Mouse (Mus musculus): Measurements from ENCODE around the gene A930017K11Rik. TPM values are rescaled to one million over a fixed set of nuclear protein-coding genes. Genes with fewer than 3 reads are reported as not detected.
A peak's percentile ranks its signal among the peaks of the same experiment; 100 is the strongest.

A930017K11Rik gene
- polyA plus RNA-seq, 1 experiment from 2014 or later, result 0.36 TPM

GRCm38 (mm10) chr17:25979829-25980738 lies 27.7 kb upstream of the A930017K11Rik start:
- Histone ChIP-seq H3K4me3 (no peak overlapping the region), H3K9me3 (replicated peaks) (no peaks in the 10 kb centered on the region), H3K9ac (0 out of 2 replicates have a peak overlapping the region, but pooled peaks have one; percentile 8), H3K4me2 (no peak overlapping the region), H3K4me1 (peaks cover 78% of the 10 kb centered on the region), H3K27me3 (replicated peaks) (no peaks in the 10 kb centered on the region), H3K27ac (peak overlapping the region; percentile 51), H3K36me3 (peaks cover 16% of the 10 kb centered on the region)
- WGBS (ENCODE audit: insufficient replicate concordance), result 79% methylated on average over 5 of the region's 5 CpGs
- no peak for ATAC-seq

GRCm38 (mm10) chr17:25970954-25971707 lies 18.8 kb upstream of the A930017K11Rik start:
- peaks cover 55% of the 10 kb centered on the region for H3K4me1 ChIP-seq
- peak overlapping the region; percentile 66 for H3K27ac ChIP-seq
- WGBS (ENCODE audit: insufficient replicate concordance), result 75% methylated on average over 4 of the region's 4 CpGs
- no peak overlapping the region for H3K4me3 ChIP-seq
- H3K27me3 ChIP-seq (replicated peaks), result no peaks in the 10 kb centered on the region
- ATAC-seq, result no peak
- no peak overlapping the region for H3K4me2 ChIP-seq
- H3K36me3 ChIP-seq, result peaks cover 25% of the 10 kb centered on the region
- H3K9ac ChIP-seq, result 0 out of 2 replicates have a peak overlapping the region, but pooled peaks have one; percentile 3
- no peaks in the 10 kb centered on the region for H3K9me3 ChIP-seq (replicated peaks)

GRCm38 (mm10) chr17:25970448-25970847 lies 18.1 kb upstream of the A930017K11Rik start:
- 88% methylated on average over 9 of the region's 9 CpGs for WGBS (ENCODE audit: insufficient replicate concordance)
- no peak overlapping the region for H3K4me3 ChIP-seq
- H3K4me2 ChIP-seq, result no peak overlapping the region
- H3K4me1 ChIP-seq, result peaks cover 54% of the 10 kb centered on the region
- H3K36me3 ChIP-seq, result peaks cover 27% of the 10 kb centered on the region
- ATAC-seq, result no peak
- H3K9ac ChIP-seq, result 0 out of 2 replicates have a peak overlapping the region, but pooled peaks have one; percentile 3
- no peaks in the 10 kb centered on the region for H3K9me3 ChIP-seq (replicated peaks)
- peak overlapping the region; percentile 1; the same call in 1 of the 2 replicates for H3K27ac ChIP-seq
- H3K27me3 ChIP-seq (replicated peaks), result no peaks in the 10 kb centered on the region

- 41% methylated on average over 1 of the region's 1 CpGs for WGBS (ENCODE audit: insufficient replicate concordance)
- ATAC-seq, result peak; percentile 76
- H3K4me2 ChIP-seq, result peak overlapping the region; percentile 8; the same call in 1 of the 2 replicates
Observed at GRCm38 (mm10) chr17:25968176-25968575, 15.8 kb upstream of the A930017K11Rik start.

GRCm38 (mm10) chr17:25967652-25968051 lies 15.3 kb upstream of the A930017K11Rik start:
- H3K4me3 ChIP-seq, result no peak overlapping the region
- H3K9me3 ChIP-seq (replicated peaks), result no peaks in the 10 kb centered on the region
- no peak overlapping the region; the same call in 1 of the 2 replicates for H3K4me2 ChIP-seq
- H3K4me1 ChIP-seq, result peaks cover 68% of the 10 kb centered on the region
- H3K9ac ChIP-seq, result no peak overlapping the region
- ATAC-seq, result no peak
- H3K27ac ChIP-seq, result peak overlapping the region; percentile 5
- H3K27me3 ChIP-seq (replicated peaks), result no peaks in the 10 kb centered on the region
- H3K36me3 ChIP-seq, result peaks cover 40% of the 10 kb centered on the region
- WGBS (ENCODE audit: insufficient replicate concordance), result 60% methylated on average over 3 of the region's 3 CpGs

More at GRCm38 (mm10) chr17:25968176-25968575, 15.8 kb upstream of the A930017K11Rik start:
- Histone ChIP-seq H3K4me1 (peaks cover 68% of the 10 kb centered on the region), H3K27ac (peak overlapping the region; percentile 5), H3K9me3 (replicated peaks) (no peaks in the 10 kb centered on the region), H3K9ac (no peak overlapping the region), H3K4me3 (no peak overlapping the region), H3K36me3 (peaks cover 40% of the 10 kb centered on the region), H3K27me3 (replicated peaks) (no peaks in the 10 kb centered on the region)

GRCm38 (mm10) chr17:25964271-25964670 lies 11.9 kb upstream of the A930017K11Rik start:
- Histone ChIP-seq H3K27me3 (replicated peaks) (no peaks in the 10 kb centered on the region), H3K36me3 (peaks cover 58% of the 10 kb centered on the region), H3K4me2 (peak overlapping the region; percentile 66; the same call in 1 of the 2 replicates), H3K4me3 (no peak overlapping the region), H3K9ac (peak overlapping the region; percentile 65; the same call in 1 of the 2 replicates), H3K4me1 (peaks cover 82% of the 10 kb centered on the region), H3K9me3 (replicated peaks) (no peaks in the 10 kb centered on the region), H3K27ac (peak overlapping the region; percentile 94)
- no peak for ATAC-seq
- WGBS (ENCODE audit: insufficient replicate concordance), result 82% methylated on average over 7 of the region's 7 CpGs

GRCm38 (mm10) chr17:25962413-25962905 lies 10.1 kb upstream of the A930017K11Rik start:
- H3K36me3 ChIP-seq, result peaks cover 75% of the 10 kb centered on the region
- H3K4me1 ChIP-seq, result peaks cover 65% of the 10 kb centered on the region
- no peak for ATAC-seq
- H3K4me3 ChIP-seq, result peak overlapping the region; percentile 49
- peak overlapping the region; percentile 66 for H3K4me2 ChIP-seq
- 81% methylated on average over 7 of the region's 7 CpGs for WGBS (ENCODE audit: insufficient replicate concordance)
- peak overlapping the region; percentile 65 for H3K9ac ChIP-seq
- no peaks in the 10 kb centered on the region for H3K9me3 ChIP-seq (replicated peaks)
- H3K27me3 ChIP-seq (replicated peaks), result no peaks in the 10 kb centered on the region
- H3K27ac ChIP-seq, result peak overlapping the region; percentile 94

GRCm38 (mm10) chr17:25961566-25961965 lies 9.2 kb upstream of the A930017K11Rik start:
- ATAC-seq, result peak; percentile 98
- H3K27me3 ChIP-seq (replicated peaks), result no peaks in the 10 kb centered on the region
- H3K27ac ChIP-seq, result peak overlapping the region; percentile 94
- WGBS (ENCODE audit: insufficient replicate concordance), result 40% methylated on average over 5 of the region's 5 CpGs
- H3K9ac ChIP-seq, result peak overlapping the region; percentile 65
- H3K4me2 ChIP-seq, result peak overlapping the region; percentile 66
- peaks cover 77% of the 10 kb centered on the region for H3K36me3 ChIP-seq
- H3K4me3 ChIP-seq, result peak overlapping the region; percentile 49
- H3K9me3 ChIP-seq (replicated peaks), result no peaks in the 10 kb centered on the region
- H3K4me1 ChIP-seq, result peaks cover 59% of the 10 kb centered on the region

- peaks cover 68% of the 10 kb centered on the region for H3K36me3 ChIP-seq
- WGBS (ENCODE audit: insufficient replicate concordance), result 88% methylated on average over 23 of the region's 23 CpGs
- H3K4me3 ChIP-seq, result no peak overlapping the region
- H3K9me3 ChIP-seq (replicated peaks), result no peaks in the 10 kb centered on the region
- peak overlapping the region; percentile 94 for H3K27ac ChIP-seq
- no peak overlapping the region; the same call in 1 of the 2 replicates for H3K4me2 ChIP-seq
- H3K9ac ChIP-seq, result peak overlapping the region; percentile 65
- H3K4me1 ChIP-seq, result peaks cover 63% of the 10 kb centered on the region
- H3K27me3 ChIP-seq (replicated peaks), result peaks cover 1% of the 10 kb centered on the region; the same call in 1 of the 2 replicates
- no peak for ATAC-seq
Observed at GRCm38 (mm10) chr17:25959630-25960467, 7.5 kb upstream of the A930017K11Rik start.

GRCm38 (mm10) chr17:25958771-25959494 lies 6.6 kb upstream of the A930017K11Rik start:
- peaks cover 10% of the 10 kb centered on the region for H3K27me3 ChIP-seq (replicated peaks)
- H3K4me2 ChIP-seq, result no peak overlapping the region
- H3K27ac ChIP-seq, result peak overlapping the region; percentile 53
- peaks cover 59% of the 10 kb centered on the region for H3K36me3 ChIP-seq
- WGBS (ENCODE audit: insufficient replicate concordance), result 92% methylated on average over 11 of the region's 11 CpGs
- H3K4me1 ChIP-seq, result peaks cover 57% of the 10 kb centered on the region
- H3K9ac ChIP-seq, result no peak overlapping the region
- H3K4me3 ChIP-seq, result no peak overlapping the region
- no peaks in the 10 kb centered on the region for H3K9me3 ChIP-seq (replicated peaks)
- ATAC-seq, result no peak
